Mouse (Mus musculus) liver, adult 2 months (tissue): ENCODE measurements around the gene Ddx28. TPM values are rescaled to one million over a fixed set of nuclear protein-coding genes. Genes with fewer than 3 reads are reported as not detected.
"Not testable (repeated sequence)": the region's sequence is repeated elsewhere in the genome, so short reads cannot be mapped to it uniquely, and the experiment has no call there.

ENCODE experiments used
- DNase-seq: peaks from one replicate; pipeline ENCODE4 v3.0.0-alpha.2; 2011; ENCODE audit warnings: low read depth, low spot score; ENCODE audit errors: extremely low read depth
- H3K27ac ChIP-seq: fragments of 200-500 bp; replicated peaks from 2 replicates; pipeline ENCODE4 v1.5.1; 2012; ENCODE audit warnings: low read depth, mild to moderate bottlenecking, control low read depth, inconsistent platforms, low read length; ENCODE audit not compliant: insufficient read depth
- H3K27me3 ChIP-seq: fragments of 200-500 bp; 2 replicates; pipeline ENCODE4 v1.6.1; 2012; ENCODE audit warnings: mild to moderate bottlenecking, moderate library complexity, low read length, inconsistent platforms; ENCODE audit not compliant: control insufficient read depth, insufficient read depth
- H3K36me3 ChIP-seq: fragments of 200-500 bp; 2 replicates; pipeline ENCODE4 v1.6.1; 2012; ENCODE audit warnings: low read length, inconsistent platforms; ENCODE audit not compliant: control insufficient read depth, insufficient read depth
- H3K4me1 ChIP-seq: fragments of 200-500 bp; 2 replicates; pipeline ENCODE4 v1.6.1; 2011; ENCODE audit warnings: low read length; ENCODE audit not compliant: control insufficient read depth, insufficient read depth
- H3K4me3 ChIP-seq: fragments of 200-500 bp; 2 replicates; pipeline ENCODE4 v1.5.1; 2011; ENCODE audit warnings: low read depth, mild to moderate bottlenecking, control low read depth, low read length, moderate library complexity; ENCODE audit not compliant: insufficient read depth
- H3K79me2 ChIP-seq: fragments of 200-500 bp; 2 replicates; pipeline ENCODE4 v1.6.1; 2012; ENCODE audit warnings: inconsistent platforms, mild to moderate bottlenecking, low read length, moderate library complexity; ENCODE audit not compliant: control insufficient read depth, insufficient read depth
- H3K9ac ChIP-seq: fragments of 200-500 bp; 2 replicates; pipeline ENCODE4 v1.6.1; 2012; ENCODE audit warnings: low read depth, mild to moderate bottlenecking, control low read depth, inconsistent platforms, low read length
- CTCF ChIP-seq: fragments of 200-500 bp; IDR thresholded peaks from 2 replicates; pipeline ENCODE4 v1.5.1; 2011; ENCODE audit warnings: low read depth, low read length, control low read depth
- POLR2A ChIP-seq: fragments of 200-500 bp; IDR thresholded peaks from 2 replicates; pipeline ENCODE4 v1.6.1; 2011; ENCODE audit warnings: low read length, control low read depth; ENCODE audit not compliant: insufficient read depth; ENCODE audit errors: extremely low read depth
- whole genome bisulfite sequencing: fragments of 180-500 bp; shearing (Covaris S2); methylation state at CpG from one replicate; pipeline ENCODE4 v1.1.7; 2018; 5-methylcytosine and 5-hydroxymethylcytosine counted together
- polyA plus RNA-seq: library from polyadenylated mRNA; depleted of rRNA; stranded (reverse); fragments of >200 nt; gene quantifications from 2 replicates; pipeline ENCODE4 v1.2.3, GENCODE M21; 2012
- total RNA-seq: library from RNA; depleted of rRNA; stranded (reverse); fragments of >200 nt; gene quantifications from 2 replicates; pipeline ENCODE4 v1.2.3, GENCODE M21; 2014

Ddx28 gene
- total and polyA plus RNA-seq, 2 experiments = 9.6 to 10.3 TPM

DNA sequence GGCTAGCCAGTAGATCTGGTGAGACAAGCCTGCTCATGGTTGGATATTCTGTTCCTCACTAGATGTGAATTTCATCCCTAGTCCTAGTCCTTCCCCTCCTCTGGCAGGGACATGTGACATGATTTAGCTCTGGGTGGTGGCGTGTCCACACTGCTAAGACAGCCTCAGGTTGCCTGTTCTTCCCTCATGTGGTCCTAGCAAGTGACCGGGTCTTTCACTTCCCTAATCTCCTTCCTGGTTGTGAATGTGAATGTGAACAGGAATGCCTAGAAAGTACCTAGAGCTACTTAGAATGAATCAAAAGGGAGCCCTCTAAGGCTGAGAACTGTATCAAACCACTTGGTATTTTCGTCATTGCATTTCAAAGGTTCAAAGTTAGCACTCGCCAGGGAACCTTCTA is 27.9 kb upstream of the Ddx28 start:
- Histone ChIP-seq H3K27me3 (no peaks in the 10 kb centered on the region), H3K27ac (no peak overlapping the region), H3K4me1 (no peaks in the 10 kb centered on the region), H3K9ac (no peak overlapping the region), H3K4me3 (no peak overlapping the region), H3K36me3 (peaks cover 2% of the 10 kb centered on the region; the same call in 1 of the 2 replicates), H3K79me2 (no peaks in the 10 kb centered on the region)
- 89% methylated on average over 4 of the region's 4 CpGs for WGBS
- TF ChIP-seq POLR2A (no peak), CTCF (no peak)
- no peak for DNase-seq

DNA sequence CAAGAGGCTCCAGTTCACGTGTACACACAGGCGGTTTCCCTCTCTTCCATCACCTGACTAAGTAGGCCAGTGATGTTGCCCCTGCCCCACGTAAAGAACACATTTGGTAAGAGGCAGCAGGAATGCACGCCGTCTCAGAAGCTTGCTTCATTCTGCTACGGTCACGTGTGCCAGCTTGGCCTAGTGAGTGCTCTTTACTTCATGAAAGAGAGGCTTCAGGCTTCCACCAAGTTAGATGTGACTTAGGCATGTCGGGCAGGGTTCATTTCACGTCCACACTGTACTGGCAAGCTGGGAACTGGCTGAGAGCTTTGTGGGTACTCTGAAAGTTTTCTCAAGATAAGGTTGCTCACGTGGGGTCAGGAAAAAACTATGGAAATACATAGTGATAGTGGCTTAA is 27.0 kb upstream of the Ddx28 start:
- Histone ChIP-seq H3K27me3 (no peaks in the 10 kb centered on the region), H3K27ac (no peak overlapping the region), H3K79me2 (no peaks in the 10 kb centered on the region), H3K9ac (no peak overlapping the region), H3K36me3 (peaks cover 2% of the 10 kb centered on the region; the same call in 1 of the 2 replicates), H3K4me1 (no peaks in the 10 kb centered on the region), H3K4me3 (no peak overlapping the region)
- WGBS = 95% methylated on average over 10 of the region's 10 CpGs
- DNase-seq = no peak
- TF ChIP-seq POLR2A = no peak
- TF ChIP-seq CTCF = no peak

DNA sequence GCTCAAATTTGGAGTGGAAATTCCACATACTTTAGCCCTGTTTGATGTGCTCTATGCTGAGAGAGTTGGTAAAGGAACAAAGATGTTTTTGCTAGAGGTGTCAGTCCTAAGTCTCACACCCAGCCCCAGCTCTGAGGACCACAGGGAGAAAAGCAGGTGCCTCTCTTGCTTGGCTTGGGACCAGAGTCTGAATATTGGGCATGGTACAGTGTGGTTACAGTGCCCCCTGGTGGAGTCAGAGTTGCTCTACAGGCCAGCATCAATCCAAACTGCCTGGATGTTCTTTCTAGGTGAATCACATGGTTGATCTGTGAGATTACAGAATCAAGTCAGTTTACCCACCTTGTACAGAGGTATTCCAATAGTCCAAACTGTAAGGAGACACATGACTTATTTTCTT is 10.8 kb upstream of the Ddx28 start:
- TF ChIP-seq CTCF = peak; percentile 87
- TF ChIP-seq POLR2A = no peak
- Histone ChIP-seq H3K27me3 (no peaks in the 10 kb centered on the region), H3K4me1 (no peaks in the 10 kb centered on the region), H3K9ac (no peak overlapping the region), H3K36me3 (no peaks in the 10 kb centered on the region; the same call in 1 of the 2 replicates), H3K79me2 (no peaks in the 10 kb centered on the region), H3K27ac (no peak overlapping the region), H3K4me3 (no peak overlapping the region)
- DNase-seq = peak; percentile 50

DNA sequence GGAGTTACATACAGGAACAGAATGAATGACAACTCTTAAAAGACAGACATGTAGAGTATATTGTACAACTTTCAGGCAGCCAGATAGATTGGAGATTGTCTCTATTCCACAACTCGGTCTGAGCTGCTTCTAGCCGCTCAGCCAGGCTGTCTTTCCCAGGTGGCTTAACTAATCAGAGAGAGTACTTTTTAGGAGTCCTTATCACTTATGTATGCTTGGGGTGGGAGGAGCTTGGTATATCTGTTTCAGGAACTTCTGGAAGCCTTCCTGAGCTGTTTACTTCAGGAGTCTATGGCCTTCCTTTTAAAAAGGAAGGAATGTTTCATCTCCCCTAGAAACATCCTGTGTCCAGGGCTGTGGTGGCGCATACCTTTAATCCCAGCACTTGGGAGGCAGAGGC is 6.4 kb upstream of the Ddx28 start:
- no peaks in the 10 kb centered on the region for H3K4me1 ChIP-seq
- H3K36me3 ChIP-seq = peaks cover 4% of the 10 kb centered on the region; the same call in 1 of the 2 replicates
- 88% methylated on average over 3 of the region's 3 CpGs for WGBS
- DNase-seq = no peak
- no peak overlapping the region for H3K27ac ChIP-seq
- TF ChIP-seq POLR2A (no peak), CTCF (no peak)
- no peaks in the 10 kb centered on the region for H3K27me3 ChIP-seq
- H3K4me3 ChIP-seq = no peak overlapping the region
- no peak overlapping the region for H3K9ac ChIP-seq
- H3K79me2 ChIP-seq = no peaks in the 10 kb centered on the region

- Histone ChIP-seq H3K9ac (no peak overlapping the region), H3K27ac (no peak overlapping the region), H3K4me3 (no peak overlapping the region), H3K4me1 (no peaks in the 10 kb centered on the region), H3K79me2 (no peaks in the 10 kb centered on the region), H3K27me3 (no peaks in the 10 kb centered on the region), H3K36me3 (peaks cover 4% of the 10 kb centered on the region; the same call in 1 of the 2 replicates)
- no peak for DNase-seq
- WGBS = 80% methylated on average over 7 of the region's 7 CpGs
- TF ChIP-seq CTCF (no peak), POLR2A (no peak)
These were observed 5.4 kb upstream of the Ddx28 start for GRCm38 (mm10) chr8:106017130-106017529.

- TF ChIP-seq CTCF (no peak), POLR2A (no peak)
These were observed 4.6 kb upstream of the Ddx28 start for GRCm38 (mm10) chr8:106016284-106016683.

DNA sequence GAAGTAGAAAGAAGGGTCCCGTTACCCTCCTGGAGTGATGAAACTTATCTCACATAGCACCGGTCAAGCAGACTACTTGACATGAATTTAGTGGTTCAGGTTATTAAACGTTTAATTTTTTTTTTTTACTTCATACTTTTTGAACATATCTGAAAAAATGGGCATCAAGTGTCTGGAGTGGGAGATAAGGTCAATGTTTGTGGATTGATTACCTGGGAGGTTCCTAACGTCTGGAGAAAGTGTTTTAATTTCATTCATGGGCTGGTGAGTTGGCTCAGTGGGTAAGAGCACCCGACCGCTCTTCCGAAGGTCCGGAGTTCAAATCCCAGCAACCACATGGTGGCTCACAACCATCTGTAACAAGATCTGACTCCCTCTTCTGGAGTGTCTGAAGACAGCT is 521 bp upstream of the Ddx28 start:
- H3K4me1 ChIP-seq, H3K36me3 ChIP-seq, H3K27ac ChIP-seq, H3K9ac ChIP-seq, H3K4me3 ChIP-seq, H3K27me3 ChIP-seq, H3K79me2 ChIP-seq, DNase-seq: not testable (repeated sequence)
- WGBS = 74% methylated on average over 8 of the region's 8 CpGs

More at GRCm38 (mm10) chr8:106016284-106016683, 4.6 kb upstream of the Ddx28 start:
- WGBS = 84% methylated on average over 6 of the region's 6 CpGs
- no peaks in the 10 kb centered on the region for H3K4me1 ChIP-seq
- no peaks in the 10 kb centered on the region for H3K27me3 ChIP-seq
- H3K9ac ChIP-seq = no peak overlapping the region
- no peaks in the 10 kb centered on the region for H3K79me2 ChIP-seq
- DNase-seq = no peak
- no peak overlapping the region for H3K27ac ChIP-seq
- H3K36me3 ChIP-seq = peaks cover 4% of the 10 kb centered on the region; the same call in 1 of the 2 replicates
- no peak overlapping the region for H3K4me3 ChIP-seq
